Mouse (Mus musculus) urinary bladder, adult 18-20 months (tissue): ENCODE measurements around the gene Map2.

ENCODE experiments used
- DNase-seq, 2 experiments: peaks; one replicate each; pipeline ENCODE4 v3.0.0; 2022; ENCODE audit warnings: low spot score in 2 of 2, mixed read lengths in 2 of 2

Gene Map2

GRCm38 (mm10) chr1:66196716-66197115 lies 21.6 kb downstream of the Map2 start:
- no peak for DNase-seq

- no peak for DNase-seq
Observed at GRCm38 (mm10) chr1:66205517-66205916, 30.4 kb downstream of the Map2 start.

GRCm38 (mm10) chr1:66206904-66207303 lies 31.8 kb downstream of the Map2 start:
- DNase-seq, result no peak

- DNase-seq, result no peak
Observed at GRCm38 (mm10) chr1:66211074-66211791, 36.2 kb downstream of the Map2 start.

GRCm38 (mm10) chr1:66221497-66221896 lies 46.4 kb downstream of the Map2 start:
- no peak for DNase-seq

- no peak for DNase-seq
Observed at GRCm38 (mm10) chr1:66223331-66223730, 48.3 kb downstream of the Map2 start.

- DNase-seq, result no peak
Observed at GRCm38 (mm10) chr1:66226372-66227368, 51.6 kb downstream of the Map2 start.

GRCm38 (mm10) chr1:66228205-66228604 lies 53.1 kb downstream of the Map2 start:
- no peak for DNase-seq

GRCm38 (mm10) chr1:66230345-66230744 lies 55.3 kb downstream of the Map2 start:
- no peak for DNase-seq

- no peak for DNase-seq
Observed at GRCm38 (mm10) chr1:66231963-66232362, 56.9 kb downstream of the Map2 start.

- no peak for DNase-seq
Observed at GRCm38 (mm10) chr1:66244910-66245309, 69.8 kb downstream of the Map2 start.

- no peak for DNase-seq
Observed at GRCm38 (mm10) chr1:66251649-66252332, 76.7 kb downstream of the Map2 start.

GRCm38 (mm10) chr1:66252333-66252724 lies 77.3 kb downstream of the Map2 start:
- DNase-seq, result no peak

- DNase-seq, result no peak
Observed at GRCm38 (mm10) chr1:66263220-66263619, 88.1 kb downstream of the Map2 start.

- DNase-seq, result no peak
Observed at GRCm38 (mm10) chr1:66266231-66266924, 91.3 kb downstream of the Map2 start.

- no peak for DNase-seq
Observed at GRCm38 (mm10) chr1:66277663-66278062, 102.6 kb downstream of the Map2 start.

- no peak for DNase-seq
Observed at GRCm38 (mm10) chr1:66279222-66280009, 104.3 kb downstream of the Map2 start.

GRCm38 (mm10) chr1:66280152-66280551 lies 105.1 kb downstream of the Map2 start:
- DNase-seq, result no peak

GRCm38 (mm10) chr1:66282447-66282846 lies 107.4 kb downstream of the Map2 start:
- DNase-seq, result no peak

- DNase-seq, result no peak
Observed at GRCm38 (mm10) chr1:66288987-66289386, 113.9 kb downstream of the Map2 start.
